Mouse (Mus musculus) hindbrain, embryonic 10.5 days (tissue): ENCODE measurements around the gene Trappc6b. TPM values are rescaled to one million over a fixed set of nuclear protein-coding genes. Genes with fewer than 3 reads are reported as not detected.

Experiments
- DNase-seq: peaks from one replicate; pipeline ENCODE4 v3.0.0-alpha.2; 2017; ENCODE audit warnings: low spot score
- H3K27ac ChIP-seq: fragments of 300-500 bp; sonication (generic); 2 replicates; pipeline ENCODE4 v1.5.1; 2016; ENCODE audit warnings: mild to moderate bottlenecking, moderate library complexity
- H3K27me3 ChIP-seq: fragments of 300-500 bp; sonication (generic); 2 replicates; pipeline ENCODE4 v1.6.1; 2016; ENCODE audit warnings: mild to moderate bottlenecking; ENCODE audit not compliant: poor library complexity, insufficient read depth, severe bottlenecking
- H3K36me3 ChIP-seq: fragments of 300-500 bp; sonication (generic); 2 replicates; pipeline ENCODE4 v1.6.1; 2016; ENCODE audit warnings: mild to moderate bottlenecking, moderate library complexity
- H3K4me1 ChIP-seq: fragments of 300-500 bp; sonication (generic); replicated peaks from 2 replicates; pipeline ENCODE4 v1.6.1; 2016; ENCODE audit warnings: mild to moderate bottlenecking
- H3K4me3 ChIP-seq: fragments of 300-500 bp; sonication (generic); 2 replicates; pipeline ENCODE4 v1.5.1; 2016; ENCODE audit warnings: mild to moderate bottlenecking, moderate library complexity
- H3K9me3 ChIP-seq: fragments of 300-500 bp; sonication (generic); 2 replicates; pipeline ENCODE4 v1.6.1; 2016; ENCODE audit warnings: mild to moderate bottlenecking, moderate library complexity
- WGBS: fragments of 180-500 bp; shearing (Covaris S2); methylation state at CpG from one replicate; pipeline ENCODE4 v1.1.7; 2016; 5-methylcytosine and 5-hydroxymethylcytosine counted together
- polyA plus RNA-seq: library from polyadenylated mRNA; unstranded; fragments of >200 nt; fragmentation: Nextera tagmentation; extraction: Ambion mirVana; gene quantifications from 2 replicates; pipeline ENCODE4 v1.2.1, GENCODE M21; 2016

The Trappc6b gene
- polyA plus RNA-seq, 1 experiment from 2014 or later: 84.8 TPM

GRCm38 (mm10) chr12:59040851-59041250, 20.4 kb downstream of the Trappc6b start:
- Histone ChIP-seq H3K27me3 (no peaks in the 10 kb centered on the region), H3K9me3 (no peaks in the 10 kb centered on the region), H3K27ac (no peak overlapping the region), H3K4me1 (0 out of 2 replicates have a peak, but pooled peaks cover 4% of the 10 kb centered on the region), H3K36me3 (peaks cover 47% of the 10 kb centered on the region), H3K4me3 (no peak overlapping the region)
- DNase-seq: no peak
- 35% methylated on average over 7 of the region's 7 CpGs for WGBS

GRCm38 (mm10) chr12:59039971-59040844, 21.1 kb downstream of the Trappc6b start:
- H3K9me3 ChIP-seq: no peaks in the 10 kb centered on the region
- DNase-seq: peak; percentile 79
- peak overlapping the region; percentile 94 for H3K27ac ChIP-seq
- 2% methylated on average over 23 of the region's 23 CpGs for WGBS
- 0 out of 2 replicates have a peak, but pooled peaks cover 4% of the 10 kb centered on the region for H3K4me1 ChIP-seq
- no peaks in the 10 kb centered on the region for H3K27me3 ChIP-seq
- peak overlapping the region; percentile 36 for H3K4me3 ChIP-seq
- H3K36me3 ChIP-seq: peaks cover 41% of the 10 kb centered on the region

- 69% methylated on average over 10 of the region's 10 CpGs for whole genome bisulfite sequencing
- peaks cover 37% of the 10 kb centered on the region for H3K36me3 ChIP-seq
- H3K9me3 ChIP-seq: no peaks in the 10 kb centered on the region
- no peak for DNase-seq
- 0 out of 2 replicates have a peak, but pooled peaks cover 4% of the 10 kb centered on the region for H3K4me1 ChIP-seq
- peak overlapping the region; percentile 94 for H3K27ac ChIP-seq
- peak overlapping the region; percentile 36 for H3K4me3 ChIP-seq
- H3K27me3 ChIP-seq: no peaks in the 10 kb centered on the region
These were observed 21.9 kb downstream of the Trappc6b start for GRCm38 (mm10) chr12:59039162-59039970.

DNA sequence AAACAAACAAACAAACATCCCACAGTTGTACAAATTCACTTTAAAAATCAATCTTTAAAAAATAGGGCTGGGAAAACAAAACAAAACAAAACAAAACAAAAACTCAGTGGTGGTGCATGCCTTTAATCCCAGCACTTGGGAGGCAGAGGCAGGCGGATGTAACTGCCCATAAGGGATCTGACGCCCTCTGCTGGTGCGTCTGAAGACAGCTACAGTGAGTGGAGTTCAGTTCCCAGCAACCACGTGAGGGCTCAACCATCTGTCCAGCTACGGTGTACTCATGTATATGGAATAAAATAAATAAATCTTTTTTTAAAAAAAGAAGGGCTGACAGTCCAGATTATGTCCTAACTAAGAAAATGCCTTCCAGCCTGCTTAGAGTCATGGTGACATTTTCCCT, 29.2 kb downstream of the Trappc6b start:
- no peak overlapping the region for H3K27ac ChIP-seq
- WGBS: 69% methylated on average over 5 of the region's 5 CpGs
- H3K4me1 ChIP-seq: no peaks in the 10 kb centered on the region
- H3K4me3 ChIP-seq: no peak overlapping the region
- no peaks in the 10 kb centered on the region for H3K27me3 ChIP-seq
- no peaks in the 10 kb centered on the region for H3K9me3 ChIP-seq
- peaks cover 22% of the 10 kb centered on the region for H3K36me3 ChIP-seq
- DNase-seq: no peak

- Histone ChIP-seq H3K36me3 (peaks cover 90% of the 10 kb centered on the region), H3K9me3 (no peaks in the 10 kb centered on the region), H3K27ac (no peak overlapping the region), H3K27me3 (no peaks in the 10 kb centered on the region), H3K4me1 (no peaks in the 10 kb centered on the region), H3K4me3 (no peak overlapping the region)
- no peak for DNase-seq
- WGBS: 86% methylated on average over 4 of the region's 4 CpGs
These were observed 40.0 kb downstream of the Trappc6b start for GRCm38 (mm10) chr12:59021306-59021705.

DNA sequence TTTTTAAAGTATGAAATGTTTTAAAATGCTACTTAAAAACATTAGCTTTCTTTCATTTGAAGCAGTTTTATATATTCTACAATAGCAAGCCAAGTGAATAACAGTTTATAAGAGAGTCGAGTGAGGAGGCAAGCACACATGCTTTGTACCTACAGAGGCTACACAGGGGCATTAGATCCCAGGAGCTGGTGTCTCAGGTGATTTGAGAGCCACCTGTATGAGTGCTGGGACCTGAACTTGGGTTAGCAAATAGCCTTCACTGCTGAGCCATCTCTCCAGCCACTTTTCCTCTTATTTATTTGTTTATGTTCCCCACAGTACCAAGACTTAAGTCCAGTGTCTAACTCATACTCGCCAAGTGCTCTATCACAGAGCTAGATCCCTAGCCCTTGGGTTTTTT, 41.4 kb downstream of the Trappc6b start:
- H3K36me3 ChIP-seq: peaks cover 84% of the 10 kb centered on the region

DNA sequence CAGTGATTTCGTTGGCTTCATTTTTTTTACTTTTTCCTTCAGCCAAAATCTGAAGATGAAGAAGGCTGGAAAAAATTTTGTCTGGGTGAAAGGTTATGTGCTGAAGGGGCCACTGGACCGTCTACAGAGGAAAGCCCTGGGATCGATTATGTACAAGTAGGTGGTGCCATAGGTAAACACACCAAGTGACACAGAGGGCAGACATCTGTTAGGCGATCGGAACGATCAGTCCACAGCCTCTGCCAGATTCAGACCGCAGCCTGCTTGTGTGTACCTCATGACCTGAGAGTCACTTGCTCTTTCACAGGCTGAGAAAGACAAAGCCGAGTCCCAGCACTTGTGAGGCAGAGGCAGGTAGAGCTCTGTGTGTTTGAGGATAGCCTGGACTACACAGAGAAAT, 43.3 kb downstream of the Trappc6b start:
- 0 out of 2 replicates have a peak, but pooled peaks cover 5% of the 10 kb centered on the region for H3K4me1 ChIP-seq
- H3K36me3 ChIP-seq: peaks cover 68% of the 10 kb centered on the region
- 86% methylated on average over 8 of the region's 8 CpGs for WGBS
- no peaks in the 10 kb centered on the region for H3K9me3 ChIP-seq
- no peaks in the 10 kb centered on the region for H3K27me3 ChIP-seq
- H3K4me3 ChIP-seq: no peak overlapping the region
- DNase-seq: no peak
- no peak overlapping the region for H3K27ac ChIP-seq

More for the DNA sequence above, 41.4 kb downstream of the Trappc6b start:
- no peaks in the 10 kb centered on the region for H3K4me1 ChIP-seq
- no peak overlapping the region for H3K27ac ChIP-seq
- no peak for DNase-seq
- H3K4me3 ChIP-seq: no peak overlapping the region
- H3K9me3 ChIP-seq: no peaks in the 10 kb centered on the region
- H3K27me3 ChIP-seq: no peaks in the 10 kb centered on the region
- WGBS: 89% methylated on average over 2 of the region's 2 CpGs

DNA sequence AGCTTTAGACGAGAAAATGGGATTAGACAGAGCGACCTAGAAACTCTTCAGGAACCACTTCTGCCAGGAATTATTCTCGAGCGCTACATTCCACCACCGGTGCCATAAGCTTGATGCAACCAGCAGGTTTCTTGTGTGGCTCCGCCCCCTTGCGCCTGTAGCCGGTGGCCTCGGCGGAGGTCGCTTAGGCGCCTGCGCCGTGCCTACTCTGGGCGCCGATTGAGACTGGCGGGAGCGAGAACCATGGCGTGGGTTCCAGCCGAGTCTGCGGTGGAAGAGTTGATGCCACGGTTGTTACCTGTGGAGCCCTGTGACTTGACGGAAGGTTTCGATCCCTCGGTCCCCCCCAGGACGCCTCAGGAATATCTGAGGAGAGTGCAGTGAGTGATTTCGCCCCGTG, 48.0 kb downstream of the Trappc6b start, which contains the start of gene Gemin2:
Gene Gemin2 (plus strand): TSS at position 160 of the 400 bp plus-strand sequence.
- WGBS: under 1% methylated on average over 28 of the region's 28 CpGs
- H3K27ac ChIP-seq: peak within 1 kb of the TSS; percentile 92
- H3K27me3 ChIP-seq: no peaks in the 10 kb centered on the region
- no peaks in the 10 kb centered on the region for H3K9me3 ChIP-seq
- peak within 1 kb of the TSS; percentile 82 for H3K4me3 ChIP-seq
- H3K4me1 ChIP-seq: peaks cover 20% of the 10 kb centered on the region
- peak; percentile 90 for DNase-seq
- peaks cover 29% of the 10 kb centered on the region for H3K36me3 ChIP-seq

GRCm38 (mm10) chr12:59012710-59013091, 48.6 kb downstream of the Trappc6b start:
- Histone ChIP-seq H3K27me3 (no peaks in the 10 kb centered on the region), H3K4me1 (peaks cover 20% of the 10 kb centered on the region), H3K9me3 (no peaks in the 10 kb centered on the region), H3K4me3 (peak overlapping the region; percentile 82), H3K36me3 (peaks cover 24% of the 10 kb centered on the region), H3K27ac (peak overlapping the region; percentile 92)
- DNase-seq: peak; percentile 5
- WGBS: 5% methylated on average over 7 of the region's 7 CpGs

GRCm38 (mm10) chr12:59011844-59012709, 49.2 kb downstream of the Trappc6b start, which contains the start of gene Sec23a:
Sec23a (minus strand) TSS chr12:59012017.
- Histone ChIP-seq H3K9me3 (no peaks in the 10 kb centered on the region), H3K4me3 (peak within 1 kb of the TSS; percentile 82), H3K36me3 (peaks cover 20% of the 10 kb centered on the region), H3K27ac (peak within 1 kb of the TSS; percentile 92), H3K4me1 (peaks cover 20% of the 10 kb centered on the region), H3K27me3 (no peaks in the 10 kb centered on the region)
- WGBS: under 1% methylated on average over 48 of the region's 48 CpGs
- peak; percentile 99 for DNase-seq

DNA sequence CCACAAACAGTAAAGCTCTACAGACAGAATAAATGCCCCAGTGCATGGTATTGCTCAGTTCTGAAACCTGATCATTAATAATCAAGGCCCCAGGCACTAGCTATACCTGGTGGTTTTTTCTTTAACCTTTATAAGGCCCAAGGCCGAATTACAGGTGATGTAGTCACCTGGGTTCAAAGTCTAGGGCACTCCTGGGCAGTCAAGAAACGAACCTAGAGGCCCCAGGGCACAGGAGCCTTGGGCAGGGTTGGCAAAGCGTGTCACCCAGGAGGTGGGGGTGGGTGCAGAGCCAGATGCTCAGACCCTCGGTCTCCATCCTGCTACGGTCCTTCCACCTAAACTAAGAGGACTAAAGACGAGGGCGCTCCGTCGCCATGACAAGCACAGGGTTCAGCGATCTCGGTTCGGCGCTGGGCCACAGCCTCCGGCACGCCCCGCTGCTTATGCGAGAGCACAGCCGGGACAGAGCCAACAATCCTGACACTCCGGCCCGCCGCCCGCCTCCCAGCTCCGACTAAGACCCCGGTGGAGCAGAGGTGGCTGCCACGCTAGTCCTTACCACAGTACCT, 49.9 kb downstream of the Trappc6b start:
- Histone ChIP-seq H3K4me1 (peaks cover 20% of the 10 kb centered on the region), H3K9me3 (no peaks in the 10 kb centered on the region), H3K27ac (peak overlapping the region; percentile 92), H3K4me3 (peak overlapping the region; percentile 82), H3K36me3 (peaks cover 24% of the 10 kb centered on the region), H3K27me3 (no peaks in the 10 kb centered on the region)
- no peak for DNase-seq
- under 1% methylated on average over 25 of the region's 25 CpGs for WGBS

GRCm38 (mm10) chr12:59010482-59010881, 50.8 kb downstream of the Trappc6b start:
- H3K4me1 ChIP-seq: peaks cover 20% of the 10 kb centered on the region
- peaks cover 24% of the 10 kb centered on the region for H3K36me3 ChIP-seq
- H3K4me3 ChIP-seq: peak overlapping the region; percentile 82
- no peaks in the 10 kb centered on the region for H3K27me3 ChIP-seq
- DNase-seq: no peak
- WGBS: 80% methylated on average over 2 of the region's 2 CpGs
- no peak overlapping the region for H3K27ac ChIP-seq
- no peaks in the 10 kb centered on the region for H3K9me3 ChIP-seq
